Mouse (Mus musculus) lung, postnatal 14 days (tissue): ENCODE measurements at regions not wholly inside any gene's neighbourhood (a gene's known extent, or its start where the extent isn't known, plus 50 kb on each side); places are given as distances from the start of the nearest gene placed in this dataset.
A peak's percentile ranks its signal among the peaks of the same experiment; 100 is the strongest.

Experiments
- DNase-seq: peaks from one replicate; pipeline ENCODE4 v3.0.0; 2021

DNA sequence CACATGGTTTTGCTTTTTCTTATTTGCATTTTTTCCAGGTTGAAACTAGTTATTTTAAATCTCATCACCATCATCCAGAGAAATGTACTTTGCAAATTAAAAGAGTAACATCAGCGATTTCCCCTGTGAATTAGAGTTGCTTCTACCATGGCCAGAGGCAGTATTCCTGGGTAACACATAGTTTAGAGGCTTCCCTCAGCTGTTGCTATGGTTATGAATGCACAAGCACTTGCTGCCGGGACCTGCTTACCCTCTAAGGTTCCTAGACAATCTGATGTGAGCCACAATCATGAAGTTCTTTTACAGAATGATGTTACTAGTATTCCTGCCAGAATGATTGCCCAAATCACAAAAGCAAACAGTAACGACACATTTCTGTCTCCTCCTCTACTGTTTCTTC is 302.5 kb downstream of the 9330182O14Rik start:
- no peak for DNase-seq

DNA sequence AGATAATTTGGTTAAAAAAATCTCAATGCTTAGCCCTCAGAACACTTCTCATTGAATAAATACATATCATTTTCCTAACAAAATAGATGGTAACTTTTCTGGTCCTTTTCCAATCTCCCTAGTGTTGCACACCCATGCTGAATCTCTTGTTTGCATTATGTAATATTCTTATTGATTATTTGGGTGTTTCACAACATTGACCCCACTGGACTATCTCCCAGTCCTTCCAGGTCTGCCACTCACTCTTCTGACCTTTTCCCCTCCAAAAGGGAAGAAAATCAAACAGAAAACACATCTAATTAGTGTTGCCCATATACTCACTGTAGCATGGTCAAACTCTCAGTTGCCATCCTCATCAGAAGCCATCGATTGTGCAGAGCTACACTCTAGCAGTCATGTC is 305.7 kb downstream of the 9330182O14Rik start:
- no peak for DNase-seq

DNA sequence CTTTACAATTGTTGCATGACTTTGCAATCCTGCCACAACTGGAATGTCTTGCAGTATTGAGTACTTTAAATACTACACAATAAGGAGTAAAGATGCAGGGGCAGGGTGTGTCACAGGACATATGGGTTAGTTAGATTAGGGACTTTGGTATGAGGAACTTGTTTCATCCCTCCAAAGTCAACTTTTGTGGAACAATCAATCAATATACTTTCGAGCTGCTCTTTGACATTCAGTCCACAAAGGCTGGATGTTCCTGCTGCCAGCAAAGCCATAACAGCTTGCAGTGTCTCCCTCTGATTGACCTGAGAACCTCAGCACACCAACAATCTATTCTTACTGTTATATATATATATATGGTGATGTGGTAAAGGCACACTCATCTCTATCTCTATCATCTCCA is 314.5 kb downstream of the 9330182O14Rik start:
- no peak for DNase-seq

DNA sequence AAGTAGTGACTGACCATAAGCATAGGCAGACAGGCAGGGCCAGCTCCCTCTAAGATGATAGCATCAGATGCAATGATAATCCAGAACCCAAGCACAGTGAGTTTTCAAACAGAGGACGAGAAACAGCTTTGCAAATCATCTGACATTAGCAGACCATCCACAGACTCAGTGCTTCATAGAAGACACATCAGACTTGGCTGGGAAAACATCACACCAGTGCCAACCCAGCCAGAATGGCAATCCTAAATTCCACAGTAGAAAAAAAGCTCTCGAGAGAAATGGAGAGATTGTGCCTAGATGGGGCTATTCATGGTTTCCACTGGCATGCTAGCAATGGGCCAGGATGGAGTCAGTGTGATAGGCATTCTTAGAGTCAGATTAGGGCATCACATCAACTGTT is 319.1 kb downstream of the 9330182O14Rik start:
- DNase-seq, result no peak

DNA sequence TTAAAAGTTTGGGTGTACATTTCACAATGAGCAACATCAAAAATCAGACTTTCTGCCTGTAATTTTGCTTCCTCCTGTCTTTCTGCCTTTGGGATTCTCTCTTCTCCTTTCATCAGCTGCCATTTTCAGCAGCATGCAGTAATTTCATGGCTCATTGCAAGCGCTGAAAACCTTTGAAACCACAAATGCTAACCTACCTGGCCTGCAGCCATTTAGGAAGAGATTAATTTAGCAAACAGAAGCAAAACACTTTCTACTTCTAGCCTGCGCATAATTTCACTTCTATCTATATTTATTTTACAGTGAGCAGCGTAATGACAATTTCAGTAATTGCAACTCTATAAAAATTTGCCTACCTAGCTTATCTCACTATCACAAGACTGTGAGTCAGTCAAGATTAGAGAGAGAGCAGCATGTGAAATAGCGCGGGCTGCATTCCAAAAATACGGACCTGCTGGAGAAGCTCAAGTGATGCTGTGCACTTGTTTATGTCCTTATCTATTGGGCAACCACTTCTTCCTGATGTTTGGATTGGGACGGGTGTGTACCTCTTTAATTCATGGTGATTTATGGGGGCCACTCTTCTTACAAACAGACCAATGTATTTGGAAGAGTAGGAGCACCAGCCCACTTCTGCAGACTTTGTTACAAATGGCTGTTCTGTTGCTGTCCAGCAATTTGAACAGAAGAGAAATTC is 341.6 kb downstream of the 9330182O14Rik start:
- peak; percentile 6 for DNase-seq

DNA sequence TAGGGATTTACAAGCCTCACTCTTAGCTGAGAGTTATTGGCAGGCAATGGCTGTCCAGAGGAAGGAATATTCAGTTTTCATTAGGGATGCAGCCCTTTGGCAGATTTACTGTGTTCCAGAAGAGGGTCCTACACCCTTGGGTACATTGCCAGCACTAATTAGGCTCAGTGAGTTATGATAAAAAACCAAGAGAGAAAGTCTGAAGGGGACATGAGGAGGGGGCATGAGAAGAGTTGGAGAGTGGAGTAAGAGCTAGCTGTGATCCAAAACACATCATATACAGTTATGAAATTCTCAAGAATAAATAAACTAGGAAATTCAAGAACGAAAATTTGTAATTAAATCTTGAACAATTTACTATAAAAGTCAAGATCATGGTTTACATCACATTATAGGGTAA is 346.2 kb downstream of the 9330182O14Rik start:
- no peak for DNase-seq

DNA sequence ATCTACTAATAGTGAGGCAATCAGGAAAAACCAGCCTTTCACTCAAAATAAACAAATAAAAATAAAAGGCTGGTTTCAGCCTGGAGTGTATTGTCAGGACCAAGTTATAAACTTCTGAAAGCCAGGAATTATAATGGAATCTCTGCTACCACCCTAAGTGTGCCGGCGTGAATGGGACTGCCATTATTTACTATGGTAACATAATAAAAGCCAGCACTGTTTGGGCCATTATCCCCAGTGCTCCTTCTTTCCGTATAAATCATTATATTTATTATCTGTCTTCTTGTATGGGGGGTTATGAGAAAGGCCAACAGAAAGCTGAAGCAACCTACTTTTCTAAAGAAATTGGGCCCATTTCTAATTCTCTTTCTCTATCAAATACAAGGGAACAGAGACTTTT is 347.1 kb downstream of the 9330182O14Rik start:
- DNase-seq, result no peak

DNA sequence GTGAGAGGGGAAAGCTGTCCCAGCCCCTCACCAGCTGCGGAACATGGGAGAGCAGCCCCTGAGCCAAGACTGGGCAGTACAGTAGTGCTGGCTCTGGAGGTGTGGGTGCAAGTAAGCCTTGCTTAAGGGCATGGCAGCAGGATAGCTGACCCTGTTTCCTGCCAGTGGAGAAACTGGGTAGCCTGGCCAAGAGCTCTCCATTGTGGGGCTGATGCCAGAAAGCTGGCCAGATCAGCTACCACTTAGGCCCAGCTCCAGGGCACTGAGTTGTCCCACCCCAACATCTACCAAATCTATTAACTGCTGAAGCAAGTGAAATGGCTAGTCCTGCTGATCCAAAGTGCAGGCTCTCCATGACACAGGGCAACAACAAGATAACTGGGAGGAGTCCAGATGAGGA is 351.8 kb downstream of the 9330182O14Rik start:
- no peak for DNase-seq

DNA sequence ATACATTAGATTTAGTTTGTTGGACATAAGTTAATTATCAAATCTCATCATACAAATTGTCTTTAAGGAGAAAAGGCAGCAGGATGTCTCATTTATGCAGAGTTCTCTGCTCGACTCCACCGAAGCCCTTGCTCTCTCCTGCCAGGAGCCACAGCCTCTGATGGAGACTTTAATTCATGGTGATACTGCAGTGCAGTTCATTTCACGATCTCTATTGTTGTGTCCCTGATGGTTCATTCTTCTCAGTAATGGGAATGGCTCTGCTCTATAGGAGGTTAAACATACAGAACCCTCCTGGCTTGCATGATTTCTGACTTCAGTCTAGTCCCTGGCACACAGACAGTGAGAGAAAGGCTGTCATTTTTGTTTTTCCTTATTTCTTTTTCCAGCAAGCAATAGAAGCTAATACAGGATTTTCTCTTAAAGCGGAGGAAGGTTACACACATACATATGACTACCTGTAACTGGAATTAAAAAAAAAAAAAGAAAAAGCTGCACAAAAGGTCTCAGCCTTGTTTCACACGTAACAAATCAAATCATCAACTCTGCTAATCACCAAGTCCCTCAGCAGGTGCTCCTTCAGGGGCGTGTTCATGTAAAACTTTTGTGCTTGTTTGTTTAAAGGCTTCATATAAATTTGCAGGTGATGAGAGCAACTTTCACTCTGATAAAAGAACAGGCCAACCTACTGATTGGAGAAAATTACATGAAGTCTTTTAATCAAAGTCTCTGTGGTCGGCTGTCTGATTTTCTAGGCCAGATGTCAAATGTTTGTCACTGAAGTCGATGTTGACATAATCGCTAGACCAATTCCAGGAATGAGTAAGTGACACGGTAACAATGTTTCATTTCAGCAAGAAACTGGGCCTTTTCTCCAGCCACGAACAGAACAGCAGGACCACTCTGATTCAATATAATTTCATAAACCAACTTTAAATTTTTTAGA is 367.3 kb downstream of the 9330182O14Rik start:
- DNase-seq, result no peak

DNA sequence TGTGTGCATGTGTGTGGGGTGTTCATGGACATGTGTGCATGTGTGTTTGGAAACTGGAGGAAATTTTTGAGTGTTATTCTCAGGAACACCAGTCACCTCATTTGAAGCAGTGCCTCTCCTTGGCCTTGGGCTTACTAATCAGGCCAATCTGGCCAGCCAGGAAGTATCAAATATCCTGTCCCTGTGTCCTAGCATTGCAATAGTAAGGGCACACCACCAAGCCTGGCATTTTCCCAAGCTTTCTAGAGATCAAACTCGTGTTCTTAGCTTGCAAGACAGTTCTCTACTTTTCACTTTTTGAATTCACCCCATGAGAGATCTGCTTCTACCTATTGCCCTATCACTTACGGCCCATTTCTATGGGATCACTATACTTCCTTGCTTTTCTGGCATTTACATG is 376.7 kb downstream of the 9330182O14Rik start:
- DNase-seq, result peak; percentile 4

DNA sequence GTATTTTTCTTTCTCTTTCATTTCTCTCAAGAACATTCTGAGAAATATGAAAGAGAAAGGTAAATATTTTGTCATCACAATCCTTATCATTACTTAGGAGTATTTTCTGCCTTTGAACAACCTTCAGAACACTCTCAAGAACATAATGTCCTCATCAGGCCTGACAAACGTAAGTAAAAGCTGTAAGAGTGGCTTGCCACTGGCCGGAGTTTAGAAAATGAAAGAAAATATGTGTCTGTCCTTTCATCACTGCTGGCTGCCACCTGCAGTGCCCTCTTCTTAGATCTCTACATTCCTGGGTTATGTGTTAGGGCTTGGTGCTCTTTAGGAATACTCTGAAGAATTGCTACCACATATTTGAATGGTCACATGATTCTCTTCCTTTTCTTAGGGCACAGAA is 390.2 kb downstream of the 9330182O14Rik start:
- no peak for DNase-seq

DNA sequence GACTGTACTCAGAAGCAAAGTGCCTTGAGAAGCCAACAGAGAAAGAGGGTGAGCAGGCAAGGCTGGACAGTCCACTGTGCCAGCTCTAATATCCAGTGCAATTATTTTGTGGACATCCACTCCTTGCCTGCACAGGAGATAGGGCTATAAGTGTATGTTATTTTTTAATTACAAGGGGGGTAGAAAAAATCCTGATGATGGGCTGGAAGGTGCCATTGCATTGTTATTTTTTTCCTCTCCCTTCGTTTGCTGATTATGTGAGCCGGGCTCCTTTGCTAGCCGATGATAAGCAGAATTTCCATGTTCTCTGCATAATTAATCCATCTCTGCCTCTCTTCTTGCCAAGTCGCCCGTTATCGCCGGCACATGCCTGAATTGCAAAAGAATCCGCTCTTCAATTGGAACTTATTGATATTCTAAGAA is 399.3 kb downstream of the 9330182O14Rik start:
- DNase-seq, result no peak

DNA sequence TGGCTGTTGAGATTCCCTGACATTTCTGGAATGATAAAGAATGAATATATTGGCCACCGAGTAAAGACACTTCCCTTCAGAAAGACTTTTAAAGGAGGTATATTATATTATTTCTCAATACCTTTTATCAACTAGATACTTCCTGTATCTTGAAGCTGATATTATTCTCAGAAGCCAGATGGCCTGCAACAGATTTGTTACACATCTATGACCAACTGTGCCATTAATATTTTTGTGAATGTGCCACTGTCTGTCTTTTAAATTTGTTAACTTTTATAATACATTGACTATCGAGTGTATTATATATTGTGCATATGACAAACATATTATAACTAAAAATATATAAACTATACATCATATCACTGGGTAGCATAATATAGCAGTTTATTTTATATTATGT is 427.5 kb downstream of the 9330182O14Rik start:
- no peak for DNase-seq

DNA sequence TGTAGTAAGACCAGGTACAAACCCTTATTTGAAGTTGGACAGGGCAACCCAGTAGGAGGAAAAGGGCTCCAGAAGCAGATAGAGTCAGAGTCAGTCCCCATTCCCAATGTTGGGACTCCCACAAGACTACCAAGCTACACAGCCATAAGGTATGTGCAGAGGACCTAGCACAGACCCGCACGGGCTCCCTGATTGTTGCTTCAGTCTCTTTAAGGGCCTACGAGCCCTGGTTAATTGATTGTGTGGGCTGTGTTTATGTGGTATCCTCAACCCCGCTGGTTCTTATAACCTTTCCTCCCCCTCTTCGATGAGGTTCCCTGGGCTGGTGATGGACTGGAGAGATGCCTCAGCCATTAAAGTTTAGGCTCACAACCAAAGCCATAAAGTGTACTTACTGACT is 431.6 kb downstream of the 9330182O14Rik start:
- DNase-seq, result no peak

DNA sequence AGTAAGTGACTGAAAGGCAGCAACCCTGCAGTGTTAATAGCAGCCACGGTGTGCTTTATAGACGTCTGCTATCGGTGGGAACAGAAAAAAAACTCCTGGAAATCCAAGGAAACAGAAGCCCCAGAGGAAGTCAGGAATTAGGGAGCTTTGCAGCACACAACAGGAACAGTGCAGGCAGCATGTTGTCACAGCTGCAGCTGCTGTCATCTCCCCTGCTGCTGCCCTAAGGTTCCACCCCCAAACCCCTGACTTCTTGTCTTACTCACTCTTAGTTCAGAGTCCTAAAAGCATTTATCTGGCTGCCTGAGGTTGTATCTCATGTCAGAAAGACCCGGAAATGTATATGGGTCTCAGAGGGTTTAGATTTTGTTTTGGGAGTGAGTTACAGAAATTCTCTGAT is 432.3 kb downstream of the 9330182O14Rik start:
- DNase-seq, result no peak

DNA sequence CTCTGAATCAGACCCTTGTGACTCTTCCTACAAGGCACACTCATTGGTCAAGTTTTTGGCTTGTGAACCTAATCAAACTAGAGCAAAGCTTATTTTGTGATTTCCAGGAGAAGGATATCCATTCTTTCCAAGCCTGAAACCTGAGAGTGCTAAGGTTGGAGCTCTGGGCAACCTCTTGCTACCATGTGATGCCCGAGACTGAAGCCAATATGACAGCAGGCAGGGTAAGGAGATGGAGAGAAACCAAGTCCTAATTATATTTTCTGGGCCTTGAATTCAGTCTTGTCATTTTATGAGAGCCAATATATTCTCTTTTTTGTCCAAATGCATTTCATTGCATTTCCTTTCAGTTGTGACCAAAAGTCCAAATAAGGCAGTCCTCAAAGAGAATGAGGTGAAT is 434.5 kb downstream of the 9330182O14Rik start:
- DNase-seq, result no peak
